Mouse (Mus musculus) hindbrain, embryonic 11.5 days (tissue): ENCODE data around the gene Apoe. TPM values are rescaled to one million over a fixed set of nuclear protein-coding genes. Genes with fewer than 3 reads are reported as not detected.

Experiments
- ATAC-seq: fragments of 200-750 bp; cut with Nextera tagmentation; 2 replicates; pipeline ENCODE4 v1.8.0; 2017; ENCODE audit warnings: mild to moderate bottlenecking, moderate TSS enrichment, moderate library complexity; ENCODE audit not compliant: low FRiP score
- DNase-seq: peaks from one replicate; pipeline ENCODE4 v3.0.0-alpha.2; 2015; ENCODE audit warnings: low spot score
- H3K27ac ChIP-seq: fragments of 300-500 bp; sonication (generic); 2 replicates; pipeline ENCODE4 v1.5.1; 2014; ENCODE audit warnings: mild to moderate bottlenecking, low read depth, low read length
- H3K27me3 ChIP-seq: fragments of 300-500 bp; sonication (generic); 2 replicates; pipeline ENCODE4 v1.6.1; 2014; ENCODE audit warnings: mild to moderate bottlenecking, low read length, moderate library complexity, mixed read lengths; ENCODE audit not compliant: control insufficient read depth, insufficient read depth
- H3K36me3 ChIP-seq: fragments of 300-500 bp; sonication (generic); 2 replicates; pipeline ENCODE4 v1.6.1; 2014; ENCODE audit warnings: mild to moderate bottlenecking, low read length, moderate library complexity, mixed read lengths; ENCODE audit not compliant: control insufficient read depth, insufficient read depth
- H3K4me1 ChIP-seq: fragments of 300-500 bp; sonication (generic); replicated peaks from 2 replicates; pipeline ENCODE4 v1.6.1; 2014; ENCODE audit warnings: low read length, mixed read lengths; ENCODE audit not compliant: control insufficient read depth, insufficient read depth
- H3K4me2 ChIP-seq: fragments of 300-500 bp; sonication (generic); replicated peaks from 2 replicates; pipeline ENCODE4 v1.6.1; 2014; ENCODE audit warnings: mild to moderate bottlenecking, low read depth, low read length
- H3K4me3 ChIP-seq: fragments of 300-500 bp; sonication (generic); 2 replicates; pipeline ENCODE4 v1.5.1; 2014; ENCODE audit warnings: low read depth, low read length
- H3K9ac ChIP-seq: fragments of 300-500 bp; sonication (generic); 2 replicates; pipeline ENCODE4 v1.6.1; 2014; ENCODE audit warnings: low read depth, low read length
- H3K9me3 ChIP-seq: fragments of 300-500 bp; sonication (generic); 2 replicates; pipeline ENCODE4 v1.6.1; 2016; ENCODE audit warnings: low read length; ENCODE audit not compliant: control insufficient read depth
- WGBS: fragments of 180-500 bp; shearing (Covaris S2); extraction: QIAGEN DNeasy Blood & Tissue Kit; methylation state at CpG from one replicate; pipeline ENCODE4 v1.1.7; 2014; 5-methylcytosine and 5-hydroxymethylcytosine counted together
- polyA plus RNA-seq: library from polyadenylated mRNA; unstranded; fragments of >200 nt; fragmentation: Nextera tagmentation; extraction: Ambion mirVana; gene quantifications from 2 replicates; pipeline ENCODE4 v1.2.1, GENCODE M21; 2014

Gene Apoe
- polyA plus RNA-seq, 1 experiment from 2014 or later, result 221 TPM

- no peaks in the 10 kb centered on the region for H3K27me3 ChIP-seq
- DNase-seq (no peak), ATAC-seq (no peak)
- no peak overlapping the region for H3K27ac ChIP-seq
- 83% methylated on average over 6 of the region's 6 CpGs for WGBS
- H3K4me3 ChIP-seq, result no peak overlapping the region
- H3K9ac ChIP-seq, result no peak overlapping the region
- H3K36me3 ChIP-seq, result no peaks in the 10 kb centered on the region
- H3K4me2 ChIP-seq, result no peak overlapping the region
- no peaks in the 10 kb centered on the region for H3K9me3 ChIP-seq
- no peaks in the 10 kb centered on the region for H3K4me1 ChIP-seq
Observed at GRCm38 (mm10) chr7:19683771-19684201, 15.2 kb downstream of the Apoe start.

DNA sequence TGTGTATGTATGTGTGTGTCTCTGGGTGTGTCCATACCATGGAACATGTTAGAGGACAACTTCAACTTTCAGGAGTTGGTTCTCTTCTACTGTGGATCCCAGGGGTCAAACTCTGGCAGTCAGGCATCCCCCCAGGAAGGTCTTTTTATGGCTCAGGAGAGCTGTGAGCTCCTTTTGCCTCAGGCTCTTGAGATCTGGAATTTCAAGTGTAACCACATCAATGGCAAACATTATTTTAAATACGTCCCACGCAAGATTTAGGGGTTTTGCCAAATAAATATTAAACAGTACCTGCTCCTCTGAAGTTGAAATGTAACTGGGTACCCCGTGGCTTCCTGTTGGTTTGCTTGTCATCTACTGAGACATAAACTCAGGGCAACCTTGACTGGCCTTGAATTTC, 16.0 kb downstream of the Apoe start:
- H3K27me3 ChIP-seq, result no peaks in the 10 kb centered on the region
- H3K4me3 ChIP-seq, result no peak overlapping the region
- H3K9ac ChIP-seq, result no peak overlapping the region
- no peak overlapping the region for H3K27ac ChIP-seq
- DNase-seq (no peak), ATAC-seq (no peak)
- 87% methylated on average over 3 of the region's 3 CpGs for WGBS
- no peaks in the 10 kb centered on the region for H3K9me3 ChIP-seq
- no peaks in the 10 kb centered on the region for H3K4me1 ChIP-seq
- no peaks in the 10 kb centered on the region for H3K36me3 ChIP-seq
- no peak overlapping the region for H3K4me2 ChIP-seq

DNA sequence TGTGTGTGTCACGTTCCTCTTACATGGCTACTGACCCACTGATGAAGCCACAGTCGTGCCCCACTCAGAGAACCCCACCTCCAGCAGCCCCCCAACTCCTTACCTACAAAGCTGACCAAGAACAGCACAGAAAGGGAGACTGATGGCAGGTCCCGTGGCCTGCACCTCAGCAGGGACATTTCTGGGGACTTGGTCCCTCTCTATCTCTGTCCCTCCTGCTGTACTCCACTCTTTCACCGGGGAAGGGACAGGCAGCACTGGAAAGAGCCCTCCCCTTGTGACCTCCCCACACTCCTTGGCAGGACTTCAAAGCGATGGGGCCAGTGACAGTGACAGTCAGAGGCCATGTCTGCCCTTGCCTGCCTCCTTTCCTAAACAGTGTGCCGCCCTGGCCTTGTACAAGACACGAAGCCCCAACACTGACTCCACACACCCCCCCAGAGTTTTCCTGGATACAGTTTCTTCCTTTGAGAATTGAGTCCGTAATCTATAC, 17.7 kb downstream of the Apoe start, which contains the start of the genes Gm44805 and Apoc4:
Gm44805 (minus strand) TSS at position 222 of the 493 bp plus-strand sequence.
Apoc4 (minus strand) TSS at position 278 of the 493 bp plus-strand sequence.
- no peaks in the 10 kb centered on the region for H3K36me3 ChIP-seq
- H3K4me2 ChIP-seq, result no peak within 1 kb of the TSS
- H3K27ac ChIP-seq, result no peak within 1 kb of the TSS

DNA sequence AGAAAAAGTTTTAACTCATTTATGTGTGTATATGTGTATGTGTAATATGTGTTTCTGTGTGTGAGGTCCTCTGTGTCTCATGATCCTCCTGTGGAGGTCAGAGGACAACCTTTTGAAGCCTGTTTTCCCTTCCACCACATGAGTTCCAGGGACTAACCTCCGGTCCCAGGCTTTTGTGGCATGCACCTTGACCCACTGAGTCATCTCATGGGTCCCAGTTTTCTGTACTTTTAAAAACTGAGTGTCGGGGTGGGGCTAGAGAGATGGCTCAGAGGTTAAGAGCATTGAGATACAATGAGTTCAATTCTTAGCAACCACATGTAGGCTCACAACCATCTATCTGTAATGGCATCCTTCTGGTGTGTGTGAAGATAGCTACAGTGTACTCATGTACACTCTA, 18.3 kb downstream of the Apoe start:
- no peak overlapping the region for H3K27ac ChIP-seq
- no peaks in the 10 kb centered on the region for H3K9me3 ChIP-seq
- H3K36me3 ChIP-seq, result no peaks in the 10 kb centered on the region
- DNase-seq (no peak), ATAC-seq (no peak)
- H3K4me2 ChIP-seq, result no peak overlapping the region
- H3K4me1 ChIP-seq, result no peaks in the 10 kb centered on the region
- H3K9ac ChIP-seq, result no peak overlapping the region
- 80% methylated on average over 2 of the region's 2 CpGs for WGBS
- H3K4me3 ChIP-seq, result no peak overlapping the region
- H3K27me3 ChIP-seq, result no peaks in the 10 kb centered on the region

More for the DNA sequence above, 17.7 kb downstream of the Apoe start, which contains the start of the genes Gm44805 and Apoc4:
- ATAC-seq (no peak), DNase-seq (no peak)
- 72% methylated on average over 8 of the region's 8 CpGs for WGBS
- Histone ChIP-seq H3K4me1 (no peaks in the 10 kb centered on the region), H3K27me3 (no peaks in the 10 kb centered on the region), H3K9ac (no peak within 1 kb of the TSS), H3K9me3 (no peaks in the 10 kb centered on the region), H3K4me3 (no peak within 1 kb of the TSS)

- Histone ChIP-seq H3K36me3 (no peaks in the 10 kb centered on the region), H3K9ac (no peak overlapping the region), H3K9me3 (no peaks in the 10 kb centered on the region), H3K27ac (no peak overlapping the region), H3K4me2 (no peak overlapping the region), H3K4me3 (no peak overlapping the region), H3K27me3 (no peaks in the 10 kb centered on the region), H3K4me1 (no peaks in the 10 kb centered on the region)
- 92% methylated on average over 3 of the region's 3 CpGs for WGBS
- no peak for ATAC-seq
- DNase-seq, result no peak
Observed at GRCm38 (mm10) chr7:19678901-19679300, 20.1 kb downstream of the Apoe start.

DNA sequence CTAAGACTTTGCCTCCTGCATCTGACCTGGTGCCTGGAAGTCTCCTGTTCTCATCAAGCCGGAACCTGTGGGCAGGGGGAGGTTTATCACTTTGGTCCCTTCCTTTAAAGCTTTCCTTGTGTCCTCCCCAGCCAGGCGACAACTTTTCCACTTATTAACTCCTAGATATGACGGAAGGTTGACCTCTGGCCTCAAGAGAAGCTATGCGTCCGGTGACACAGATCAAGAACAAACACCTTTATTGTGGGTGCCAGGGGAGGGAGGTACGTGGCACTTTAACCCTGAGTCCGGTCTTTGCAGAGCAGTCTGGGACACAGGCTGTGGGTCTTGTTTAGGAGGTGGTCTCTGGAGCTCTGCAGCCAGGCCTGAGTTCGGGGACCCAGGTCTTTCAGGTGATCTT, 21.1 kb downstream of the Apoe start, which contains the start of gene Apoc2:
Apoc2 (minus strand) TSS at position 70 of the 400 bp plus-strand sequence.
- H3K36me3 ChIP-seq, result no peaks in the 10 kb centered on the region
- no peak within 1 kb of the TSS for H3K27ac ChIP-seq
- H3K27me3 ChIP-seq, result no peaks in the 10 kb centered on the region
- 71% methylated on average over 8 of the region's 8 CpGs for WGBS
- H3K4me2 ChIP-seq, result no peak within 1 kb of the TSS
- no peaks in the 10 kb centered on the region for H3K4me1 ChIP-seq
- H3K9me3 ChIP-seq, result no peaks in the 10 kb centered on the region
- no peak within 1 kb of the TSS for H3K4me3 ChIP-seq
- ATAC-seq, result no peak
- no peak within 1 kb of the TSS for H3K9ac ChIP-seq
- DNase-seq, result no peak

GRCm38 (mm10) chr7:19676662-19677061, 22.3 kb downstream of the Apoe start:
- no peaks in the 10 kb centered on the region for H3K4me1 ChIP-seq
- WGBS, result 67% methylated on average over 1 of the region's 1 CpGs
- no peak overlapping the region for H3K27ac ChIP-seq
- H3K4me2 ChIP-seq, result no peak overlapping the region
- H3K27me3 ChIP-seq, result no peaks in the 10 kb centered on the region
- no peak for DNase-seq
- H3K4me3 ChIP-seq, result no peak overlapping the region
- H3K9me3 ChIP-seq, result no peaks in the 10 kb centered on the region
- no peak overlapping the region for H3K9ac ChIP-seq
- ATAC-seq, result no peak
- no peaks in the 10 kb centered on the region for H3K36me3 ChIP-seq

GRCm38 (mm10) chr7:19675824-19676223, 23.2 kb downstream of the Apoe start:
- Histone ChIP-seq H3K27ac (no peak overlapping the region), H3K36me3 (no peaks in the 10 kb centered on the region), H3K4me3 (no peak overlapping the region), H3K4me1 (no peaks in the 10 kb centered on the region), H3K4me2 (no peak overlapping the region), H3K27me3 (no peaks in the 10 kb centered on the region), H3K9me3 (no peaks in the 10 kb centered on the region), H3K9ac (no peak overlapping the region)
- no peak for DNase-seq
- 88% methylated on average over 10 of the region's 10 CpGs for WGBS
- no peak for ATAC-seq

DNA sequence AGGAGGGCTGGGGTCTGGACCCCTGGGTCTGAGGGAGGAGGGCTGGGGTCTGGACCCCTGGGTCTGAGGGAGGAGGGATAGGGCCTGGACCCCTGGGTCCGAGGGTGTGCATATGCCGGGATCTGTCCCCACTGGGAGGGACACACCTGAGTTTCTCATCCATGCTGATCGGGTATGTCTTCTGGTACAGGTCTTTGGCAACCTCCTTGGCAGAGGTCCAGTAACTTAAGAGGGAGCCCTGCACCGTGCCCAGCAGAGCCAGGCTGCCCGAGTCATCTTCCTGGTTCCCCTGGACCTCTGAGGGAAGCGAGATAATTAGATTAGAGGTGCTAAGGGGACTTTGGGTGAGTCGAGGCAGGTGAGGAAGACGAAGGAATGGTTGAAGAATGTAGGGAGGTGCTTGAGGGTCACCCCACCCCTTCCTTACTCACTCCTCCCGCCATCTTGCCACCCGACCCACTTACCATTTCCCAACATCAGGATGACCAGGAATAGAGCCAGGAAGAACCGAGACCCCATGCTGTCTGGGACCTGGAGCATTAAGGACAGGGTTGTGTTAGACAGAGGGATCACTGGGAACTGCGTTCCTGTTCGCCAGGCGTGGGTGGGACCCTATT, 25.8 kb downstream of the Apoe start:
- no peak for DNase-seq
- Histone ChIP-seq H3K4me1 (no peaks in the 10 kb centered on the region), H3K27me3 (no peaks in the 10 kb centered on the region), H3K9ac (no peak overlapping the region), H3K27ac (no peak overlapping the region), H3K4me2 (no peak overlapping the region), H3K4me3 (no peak overlapping the region), H3K36me3 (no peaks in the 10 kb centered on the region), H3K9me3 (no peaks in the 10 kb centered on the region)
- no peak for ATAC-seq
- WGBS, result 68% methylated on average over 14 of the region's 14 CpGs
